Mouse (Mus musculus) bone marrow, adult 2 months (tissue): ENCODE measurements around the gene Nrde2. TPM values are rescaled to one million over a fixed set of nuclear protein-coding genes. Genes with fewer than 3 reads are reported as not detected.
A peak's percentile ranks its signal among the peaks of the same experiment; 100 is the strongest.

Source experiments
- H3K27ac ChIP-seq: fragments of 200-500 bp; 2 replicates; pipeline ENCODE4 v1.5.1; 2012; ENCODE audit warnings: low read depth, mild to moderate bottlenecking, control low read depth, inconsistent platforms, low read length; ENCODE audit not compliant: control insufficient read depth, poor library complexity, insufficient read depth
- H3K4me1 ChIP-seq: fragments of 200-500 bp; 2 replicates; pipeline ENCODE4 v1.6.1; 2011; ENCODE audit warnings: low read length; ENCODE audit not compliant: control insufficient read depth, insufficient read depth
- H3K4me3 ChIP-seq: fragments of 200-500 bp; replicated peaks from 2 replicates; pipeline ENCODE3; 2011; ENCODE audit warnings: mild to moderate bottlenecking, low read depth, low read length, control low read depth; ENCODE audit not compliant: control insufficient read depth
- CTCF ChIP-seq: fragments of 200-500 bp; IDR thresholded peaks from 2 replicates; pipeline ENCODE4 v1.5.1; 2011; ENCODE audit warnings: low read length, control low read depth; ENCODE audit not compliant: control insufficient read depth, insufficient read depth
- POLR2A ChIP-seq: fragments of 200-500 bp; IDR thresholded peaks from 2 replicates; pipeline ENCODE4 v1.6.1; 2011; ENCODE audit warnings: low read depth, mild to moderate bottlenecking, control low read depth, low read length, borderline replicate concordance; ENCODE audit not compliant: control insufficient read depth
- WGBS: fragments of 180-500 bp; shearing (Covaris S2); methylation state at CpG from one replicate; pipeline ENCODE4 v1.1.7; 2018; 5-methylcytosine and 5-hydroxymethylcytosine counted together
- polyA plus RNA-seq: library from polyadenylated mRNA; stranded (reverse); fragments of >200 nt; gene quantifications from 2 replicates; pipeline ENCODE4 v1.2.4, GENCODE M21; 2011; ENCODE audit warnings: low replicate concordance; ENCODE audit not compliant: missing spikeins, insufficient read depth, insufficient read length

Gene Nrde2
- polyA plus RNA-seq, 1 experiment, result 19.8 TPM

- WGBS, result 4% methylated on average over 27 of the region's 28 CpGs
- Histone ChIP-seq H3K4me3 (no peak overlapping the region), H3K27ac (peak overlapping the region; percentile 44), H3K4me1 (peaks cover 6% of the 10 kb centered on the region; the same call in 1 of the 2 replicates)
- TF ChIP-seq POLR2A, result no peak
- TF ChIP-seq CTCF, result no peak
Measured at GRCm38 (mm10) chr12:100167931-100168871, 8.7 kb upstream of the Nrde2 start.

GRCm38 (mm10) chr12:100167502-100167901, 8.0 kb upstream of the Nrde2 start:
- TF ChIP-seq POLR2A (no peak), CTCF (no peak)
- H3K27ac ChIP-seq, result no peak overlapping the region
- H3K4me3 ChIP-seq, result no peak overlapping the region
- H3K4me1 ChIP-seq, result peaks cover 6% of the 10 kb centered on the region; the same call in 1 of the 2 replicates
- WGBS, result 73% methylated on average over 1 of the region's 1 CpGs

- no peak for TF ChIP-seq POLR2A
- TF ChIP-seq CTCF, result no peak
- no peak overlapping the region for H3K4me3 ChIP-seq
- H3K4me1 ChIP-seq, result peaks cover 6% of the 10 kb centered on the region; the same call in 1 of the 2 replicates
- H3K27ac ChIP-seq, result no peak overlapping the region
- 84% methylated on average over 8 of the region's 8 CpGs for WGBS
Measured at GRCm38 (mm10) chr12:100166939-100167338, 7.5 kb upstream of the Nrde2 start.

GRCm38 (mm10) chr12:100166177-100166576, 6.7 kb upstream of the Nrde2 start:
- Histone ChIP-seq H3K27ac (no peak overlapping the region), H3K4me1 (peaks cover 6% of the 10 kb centered on the region; the same call in 1 of the 2 replicates), H3K4me3 (no peak overlapping the region)
- 32% methylated on average over 3 of the region's 3 CpGs for WGBS
- TF ChIP-seq CTCF, result peak; percentile 48
- no peak for TF ChIP-seq POLR2A

- 72% methylated on average over 7 of the region's 7 CpGs for WGBS
- H3K4me3 ChIP-seq, result no peak overlapping the region
- H3K4me1 ChIP-seq, result peaks cover 6% of the 10 kb centered on the region; the same call in 1 of the 2 replicates
- TF ChIP-seq CTCF, result no peak
- no peak for TF ChIP-seq POLR2A
- no peak overlapping the region for H3K27ac ChIP-seq
Measured at GRCm38 (mm10) chr12:100164991-100165500, 5.6 kb upstream of the Nrde2 start.

GRCm38 (mm10) chr12:100152466-100152865, 7.0 kb downstream of the Nrde2 start:
- H3K4me3 ChIP-seq, result no peak overlapping the region
- no peaks in the 10 kb centered on the region for H3K4me1 ChIP-seq
- no peak for TF ChIP-seq POLR2A
- TF ChIP-seq CTCF, result no peak
- WGBS, result 92% methylated on average over 7 of the region's 7 CpGs
- H3K27ac ChIP-seq, result no peak overlapping the region

- TF ChIP-seq POLR2A (no peak), CTCF (no peak)
- no peak overlapping the region for H3K4me3 ChIP-seq
- H3K27ac ChIP-seq, result no peak overlapping the region
- H3K4me1 ChIP-seq, result no peaks in the 10 kb centered on the region
- 89% methylated on average over 5 of the region's 5 CpGs for WGBS
Measured at GRCm38 (mm10) chr12:100144269-100144668, 15.2 kb downstream of the Nrde2 start.

GRCm38 (mm10) chr12:100143737-100144136, 15.7 kb downstream of the Nrde2 start:
- Histone ChIP-seq H3K4me1 (no peaks in the 10 kb centered on the region), H3K27ac (no peak overlapping the region), H3K4me3 (no peak overlapping the region)
- TF ChIP-seq POLR2A (no peak), CTCF (no peak)
- WGBS, result 94% methylated on average over 9 of the region's 9 CpGs
